Mouse (Mus musculus) midbrain, postnatal 0 days (tissue): ENCODE data around the gene Lpar6. TPM values are rescaled to one million over a fixed set of nuclear protein-coding genes. Genes with fewer than 3 reads are reported as not detected.

ENCODE experiments used
- ATAC-seq: fragments of 200-750 bp; cut with Nextera tagmentation; 2 replicates; pipeline ENCODE4 v1.8.0; 2017; ENCODE audit warnings: moderate number of reproducible peaks, mild to moderate bottlenecking, moderate TSS enrichment, moderate library complexity; ENCODE audit not compliant: low FRiP score
- DNase-seq: peaks from one replicate; pipeline ENCODE4 v3.0.0-alpha.2; 2015; ENCODE audit warnings: low spot score
- H3K27ac ChIP-seq: fragments of 300-500 bp; sonication (generic); 2 replicates; pipeline ENCODE4 v1.5.1; 2014; ENCODE audit warnings: low read depth, mild to moderate bottlenecking, low read length, mixed read lengths
- H3K27me3 ChIP-seq: fragments of 300-500 bp; sonication (generic); 2 replicates; pipeline ENCODE4 v1.6.1; 2014; ENCODE audit warnings: low read length, control low read depth, mixed read lengths; ENCODE audit not compliant: insufficient read depth
- H3K36me3 ChIP-seq: fragments of 300-500 bp; sonication (generic); 2 replicates; pipeline ENCODE4 v1.6.1; 2014; ENCODE audit warnings: low read length, control low read depth, mixed read lengths; ENCODE audit not compliant: insufficient read depth
- H3K4me1 ChIP-seq: fragments of 300-500 bp; sonication (generic); 2 replicates; pipeline ENCODE4 v1.6.1; 2014; ENCODE audit warnings: mild to moderate bottlenecking, control low read depth, antibody characterized with exemption, low read length, mixed read lengths; ENCODE audit not compliant: insufficient read depth
- H3K4me2 ChIP-seq: fragments of 300-500 bp; sonication (generic); 2 replicates; pipeline ENCODE4 v1.6.1; 2014; ENCODE audit warnings: low read depth, mild to moderate bottlenecking, low read length, mixed read lengths; ENCODE audit not compliant: poor library complexity, severe bottlenecking
- H3K4me3 ChIP-seq: fragments of 300-500 bp; sonication (generic); 2 replicates; pipeline ENCODE4 v1.5.1; 2014; ENCODE audit warnings: low read depth, mild to moderate bottlenecking, low read length, moderate library complexity
- H3K9ac ChIP-seq: fragments of 300-500 bp; sonication (generic); replicated peaks from 2 replicates; pipeline ENCODE4 v1.6.1; 2014; ENCODE audit warnings: mild to moderate bottlenecking, low read length, moderate library complexity, mixed read lengths; ENCODE audit not compliant: poor library complexity, severe bottlenecking
- H3K9me3 ChIP-seq: fragments of 300-500 bp; sonication (generic); 2 replicates; pipeline ENCODE4 v1.6.1; 2016; ENCODE audit warnings: low read length, control low read depth
- CTCF ChIP-seq: IDR thresholded peaks from 2 replicates; pipeline ENCODE4 v1.5.1; 2016; ENCODE audit warnings: antibody characterized with exemption, mild to moderate bottlenecking
- WGBS: fragments of 180-500 bp; shearing (Covaris S2); extraction: QIAGEN DNeasy Blood & Tissue Kit; methylation state at CpG from one replicate; pipeline ENCODE4 v1.1.7; 2014; 5-methylcytosine and 5-hydroxymethylcytosine counted together
- microRNA counts: library from miRNA; unstranded; fragments of <30 nt; microRNA quantifications from one replicate; lab custom pipeline; 2015
- microRNA-seq: library from miRNA; unstranded; fragments of <30 nt; microRNA quantifications from one replicate; pipeline ENCODE4, GENCODE M21; 2016; ENCODE audit warnings: borderline number of aligned reads
- polyA plus RNA-seq: library from polyadenylated mRNA; unstranded; fragments of >200 nt; fragmentation: Nextera tagmentation; extraction: Ambion mirVana; gene quantifications from 2 replicates; pipeline ENCODE4 v1.2.1, GENCODE M21; 2015
- total RNA-seq: library from RNA; depleted of rRNA; stranded (reverse); fragments of >200 nt; gene quantifications from 2 replicates; pipeline ENCODE4 v1.2.3, GENCODE M21; 2014; rRNA removed

Gene Lpar6
- total and polyA plus RNA-seq, 2 experiments from 2014 or later: 1.8 to 2.2 TPM

DNA sequence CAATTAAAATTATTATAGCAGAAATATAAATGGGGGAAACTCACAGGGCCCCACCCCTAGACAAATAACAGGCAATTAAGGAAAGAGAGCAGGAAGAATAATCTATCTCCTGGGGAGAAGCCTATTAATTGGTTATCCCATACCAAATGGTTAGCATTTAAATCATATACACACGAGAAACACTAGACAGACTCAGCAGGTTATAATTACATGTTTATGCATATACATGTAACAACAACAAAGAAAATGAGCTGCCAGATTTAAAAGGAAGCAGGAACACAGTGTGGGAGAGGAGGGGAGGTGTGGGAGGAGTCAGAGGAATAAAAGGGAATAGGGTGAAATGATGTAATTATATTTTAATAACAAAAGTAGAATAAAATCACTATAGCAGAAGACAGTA lies 54.7 kb downstream of the Lpar6 start:
- Histone ChIP-seq H3K4me2 (no peak overlapping the region), H3K9ac (no peak overlapping the region), H3K9me3 (no peaks in the 10 kb centered on the region), H3K27me3 (no peaks in the 10 kb centered on the region), H3K4me3 (no peak overlapping the region), H3K27ac (no peak overlapping the region), H3K36me3 (0 out of 2 replicates have a peak, but pooled peaks cover 2% of the 10 kb centered on the region), H3K4me1 (no peaks in the 10 kb centered on the region)
- no peak for TF ChIP-seq CTCF
- DNase-seq (no peak), ATAC-seq (no peak)
- WGBS: 52% methylated on average over 1 of the region's 1 CpGs

MicroRNAs encoded within 50 kb of the gene (microRNA counts, 519-probe panel; counts per million panel counts)
- microRNA mmu-miR-687 (lab: Ali Mortazavi, UCI): 528 counts per million, percentile 58 among the panel's probes with 10 or more counts

Small RNA genes within 50 kb of the gene (microRNA-seq; reads per million reads assigned to microRNA genes)
- gene Mir687: not detected

Other genes starting within 250 kb of the Lpar6 start
- 0.76 TPM in 1 of 2 replicates, not detected in the other for gene Cysltr2, start 188.8 kb upstream of the Lpar6 start, total RNA-seq
- 0.30 and 0.33 TPM in 2 replicates for gene Cysltr2, start 188.8 kb upstream of the Lpar6 start, polyA plus RNA-seq
- gene Rcbtb2, start 114.9 kb upstream of the Lpar6 start, total RNA-seq: 54.1 and 77.5 TPM in 2 replicates
- gene Rcbtb2, start 114.9 kb upstream of the Lpar6 start, polyA plus RNA-seq: 43.1 and 45.4 TPM in 2 replicates
- gene Rb1, start 87.9 kb downstream of the Lpar6 start, total RNA-seq: 32.7 and 41.5 TPM in 2 replicates
- 17.3 and 19.0 TPM in 2 replicates for gene Rb1, start 87.9 kb downstream of the Lpar6 start, polyA plus RNA-seq
- 381 and 427 TPM in 2 replicates for gene Itm2b, start 147.4 kb downstream of the Lpar6 start, total RNA-seq
- gene Itm2b, start 147.4 kb downstream of the Lpar6 start, polyA plus RNA-seq: 855 and 913 TPM in 2 replicates